Mouse (Mus musculus) liver, postnatal 0 days (tissue): Measurements from ENCODE around the gene Zc3h6.

Experiments used
- CTCF ChIP-seq: sonication (generic); IDR thresholded peaks from 2 replicates; pipeline ENCODE4 v1.5.1; 2016; ENCODE audit warnings: antibody characterized with exemption, low read depth
- EP300 ChIP-seq: IDR thresholded peaks from 2 replicates; pipeline ENCODE4 v1.6.1; 2016; ENCODE audit warnings: antibody characterized with exemption, low read depth, mild to moderate bottlenecking

DNA sequence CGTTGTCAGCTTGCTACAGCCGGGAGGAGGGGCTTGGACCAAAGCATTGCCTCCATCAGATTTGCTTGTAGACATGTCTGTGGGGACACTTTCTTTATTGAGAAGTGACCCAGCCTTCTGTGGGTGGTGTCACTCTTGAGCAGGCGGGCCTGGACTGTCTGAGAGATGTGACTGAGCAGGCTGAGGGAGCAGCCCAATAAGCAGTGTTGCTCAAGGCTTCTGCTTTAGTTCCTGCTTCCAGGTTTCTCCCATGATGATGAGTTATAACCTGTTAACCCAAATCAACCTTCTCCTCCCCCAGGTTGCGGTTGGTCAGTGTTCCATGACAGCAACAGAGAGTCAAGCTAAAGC, 79.6 kb downstream of the Zc3h6 start:
- TF ChIP-seq CTCF (no peak), EP300 (no peak)
